Mouse (Mus musculus) frontal cortex, postnatal 25 days (tissue): ENCODE data around the gene Nipa1.

ENCODE experiments used
- DNase-seq, 2 experiments: peaks; one replicate each; pipeline ENCODE4 v3.0.0; 2022; ENCODE audit warnings: low spot score in 2 of 2

The Nipa1 gene

GRCm38 (mm10) chr7:55935025-55935424 is 84.7 kb downstream of the Nipa1 start:
- no peak for DNase-seq

GRCm38 (mm10) chr7:55928649-55929048 is 91.1 kb downstream of the Nipa1 start:
- no peak for DNase-seq
